1 mouse cellular context compared by ENCODE assay signal in the genomic region with DNA sequence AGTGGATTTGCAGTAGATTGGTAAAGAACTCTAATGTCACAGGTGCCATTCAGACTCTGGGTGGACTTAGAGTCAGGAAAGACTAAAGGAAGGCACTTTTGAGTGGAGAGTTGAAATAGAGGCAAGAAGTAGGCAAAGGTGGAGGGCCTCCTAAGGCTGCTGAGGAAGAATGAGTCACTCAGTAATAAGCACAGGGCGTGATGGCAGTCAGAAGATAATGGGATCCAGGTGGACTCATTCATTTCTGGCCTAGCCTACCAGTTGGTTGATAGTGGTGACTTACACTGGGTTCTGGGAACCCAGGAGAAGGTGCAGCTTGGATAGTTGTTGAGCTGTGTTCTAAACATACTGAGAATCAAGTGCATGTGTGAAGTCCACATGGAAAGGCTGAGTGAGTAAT.
TF ChIP-seq lines count a peak whose summit lies in the region.

No protein-coding gene starts in this region.

TF ChIP-seq in MEL, 35 proteins besides CTCF, POLR2A, EP300 and RAD21 (continued from another document):
- TF ChIP-seq TCF12 (IDR thresholded peaks at IDR 0.05; ENCODE audit: low read depth, low read length) (no peak), GATA1 (IDR thresholded peaks at IDR 0.05; ENCODE audit: low read depth, low read length) (no peak), ZKSCAN1 (IDR thresholded peaks at IDR 0.05; ENCODE audit: low read depth, low read length) (no peak), NRF1 (IDR thresholded peaks at IDR 0.05; ENCODE audit: insufficient read depth, low read depth, low read length, poor library complexity, severe bottlenecking) (no peak), BHLHE40 (IDR thresholded peaks at IDR 0.05; ENCODE audit: borderline replicate concordance, low read depth, low read length) (no peak), TBP (IDR thresholded peaks at IDR 0.05; ENCODE audit: low read depth, low read length) (no peak)
TF ChIP-seq in MEL: peak in this region for 0.
